In genomic region chr15:28025447-28026166, GRCm38 (mm10) we compare ENCODE assay signal across 8 mouse cellular contexts. TPM values are rescaled to one million over a fixed set of nuclear protein-coding genes. Genes with fewer than 3 reads are reported as not detected.
DNase-seq lines count a peak whose midpoint lies in the region; ATAC-seq lines count a peak whose summit lies in the region.

Trio (minus strand) TSS chr15:28025848.

- ATAC-seq in embryonic facial prominence, embryonic 11.5 days (replicated peaks; ENCODE audit: insufficient number of reproducible peaks, low FRiP score, low TSS enrichment, low read depth): peak; percentile 97
- peak; percentile 96 for ATAC-seq in midbrain, embryonic 12.5 days (ENCODE audit: low FRiP score, low read depth)
- ATAC-seq in erythroid progenitor cell, adult 5-6 weeks (replicated peaks; ENCODE audit: low FRiP score, poor library complexity, severe bottlenecking): no peak

- WGBS in embryonic facial prominence, embryonic 11.5 days: under 1% methylated on average over 76 of the region's 94 CpGs
- 4% methylated on average over 94 of the region's 94 CpGs for WGBS in limb, embryonic 10.5 days
- under 1% methylated on average over 92 of the region's 94 CpGs for WGBS in midbrain, embryonic 12.5 days

- DNase-seq in adrenal gland, postnatal 14 days: peak; percentile 98
- peak; percentile 96 for DNase-seq in embryonic facial prominence, embryonic 11.5 days (ENCODE audit: low spot score)
- DNase-seq in heart, adult 18-20 months: peak; percentile 99
- peak; percentile 97 for DNase-seq in kidney, adult 18-20 months
- peak; percentile 99 for DNase-seq in limb, embryonic 10.5 days (ENCODE audit: low spot score)
- peak; percentile 96 for DNase-seq in skeletal muscle tissue, adult 2 months (ENCODE audit: low read depth, low spot score)

- no peaks in the 10 kb centered on the region for H3K27me3 ChIP-seq in embryonic facial prominence, embryonic 11.5 days (ENCODE audit: control insufficient read depth, insufficient read depth, low read length)
- no peaks in the 10 kb centered on the region for H3K27me3 ChIP-seq in limb, embryonic 10.5 days (ENCODE audit: low read depth, poor library complexity, severe bottlenecking)
- H3K27me3 ChIP-seq in midbrain, embryonic 12.5 days: peaks cover 27% of the 10 kb centered on the region

- H3K36me3 ChIP-seq in embryonic facial prominence, embryonic 11.5 days (replicated peaks; ENCODE audit: control insufficient read depth, insufficient read depth, low read depth, low read length): no peaks in the 10 kb centered on the region
- no peaks in the 10 kb centered on the region for H3K36me3 ChIP-seq in limb, embryonic 10.5 days
- no peaks in the 10 kb centered on the region for H3K36me3 ChIP-seq in midbrain, embryonic 12.5 days

- H3K9ac ChIP-seq in embryonic facial prominence, embryonic 11.5 days (replicated peaks; ENCODE audit: low read length): peak within 1 kb of the TSS; percentile 96
- H3K9ac ChIP-seq in midbrain, embryonic 12.5 days (replicated peaks): peak within 1 kb of the TSS; percentile 99

- no peaks in the 10 kb centered on the region; the same call in 1 of the 2 replicates for H3K4me1 ChIP-seq in embryonic facial prominence, embryonic 11.5 days (ENCODE audit: control insufficient read depth, insufficient read depth, low read length)
- peaks cover 39% of the 10 kb centered on the region for H3K4me1 ChIP-seq in limb, embryonic 10.5 days
- peaks cover 33% of the 10 kb centered on the region for H3K4me1 ChIP-seq in midbrain, embryonic 12.5 days

- H3K27ac ChIP-seq in embryonic facial prominence, embryonic 11.5 days (replicated peaks; ENCODE audit: low read depth, low read length): peak within 1 kb of the TSS; percentile 95
- peak within 1 kb of the TSS; percentile 96 for H3K27ac ChIP-seq in limb, embryonic 10.5 days
- H3K27ac ChIP-seq in midbrain, embryonic 12.5 days (replicated peaks): peak within 1 kb of the TSS; percentile 98

- peak within 1 kb of the TSS; percentile 95 for H3K4me3 ChIP-seq in embryonic facial prominence, embryonic 11.5 days (ENCODE audit: low read depth, low read length)
- peak within 1 kb of the TSS; percentile 98 for H3K4me3 ChIP-seq in limb, embryonic 10.5 days
- H3K4me3 ChIP-seq in midbrain, embryonic 12.5 days: peak within 1 kb of the TSS; percentile 96

- H3K9me3 ChIP-seq in embryonic facial prominence, embryonic 11.5 days (replicated peaks; ENCODE audit: control insufficient read depth, low read length): no peaks in the 10 kb centered on the region
- H3K9me3 ChIP-seq in limb, embryonic 10.5 days (replicated peaks): no peaks in the 10 kb centered on the region
- H3K9me3 ChIP-seq in midbrain, embryonic 12.5 days: no peaks in the 10 kb centered on the region

- H3K4me2 ChIP-seq in embryonic facial prominence, embryonic 11.5 days (ENCODE audit: low read depth, low read length): peak within 1 kb of the TSS; percentile 97
- H3K4me2 ChIP-seq in midbrain, embryonic 12.5 days (replicated peaks): peak within 1 kb of the TSS; percentile 86

RNA-seq across cellular contexts. Expression of gene Trio, which starts in this region (rescaled TPM):
- 59.0 and 63.5 TPM in 2 replicates for total RNA-seq in adrenal gland, postnatal 14 days (2021)
- polyA plus RNA-seq in embryonic facial prominence, embryonic 11.5 days (2014; fragmentation: Nextera tagmentation; extraction: Ambion mirVana): 45.4 and 47.7 TPM in 2 replicates
- 10 to 100 TPM; 40.2 to 41.5 TPM for total RNA-seq in heart, adult 18-20 months (2021)
- polyA plus RNA-seq in limb, embryonic 10.5 days (2016; fragmentation: Nextera tagmentation; extraction: Ambion mirVana): 31.4 and 38.4 TPM in 2 replicates
- 38.3 and 38.7 TPM in 2 replicates for polyA plus RNA-seq in midbrain, embryonic 12.5 days (2016; fragmentation: Nextera tagmentation; extraction: Ambion mirVana)
- 6.3 and 9.0 TPM in 2 replicates for total RNA-seq in erythroid progenitor cell, adult 5-6 weeks (2015; ENCODE audit: low replicate concordance)
- 3.4 and 5.5 TPM in 2 replicates for total RNA-seq in erythroid progenitor cell, adult 5-6 weeks (2017; ENCODE audit: low replicate concordance)
